ENCODE assay signal across 15 mouse cellular contexts in the genomic region with DNA sequence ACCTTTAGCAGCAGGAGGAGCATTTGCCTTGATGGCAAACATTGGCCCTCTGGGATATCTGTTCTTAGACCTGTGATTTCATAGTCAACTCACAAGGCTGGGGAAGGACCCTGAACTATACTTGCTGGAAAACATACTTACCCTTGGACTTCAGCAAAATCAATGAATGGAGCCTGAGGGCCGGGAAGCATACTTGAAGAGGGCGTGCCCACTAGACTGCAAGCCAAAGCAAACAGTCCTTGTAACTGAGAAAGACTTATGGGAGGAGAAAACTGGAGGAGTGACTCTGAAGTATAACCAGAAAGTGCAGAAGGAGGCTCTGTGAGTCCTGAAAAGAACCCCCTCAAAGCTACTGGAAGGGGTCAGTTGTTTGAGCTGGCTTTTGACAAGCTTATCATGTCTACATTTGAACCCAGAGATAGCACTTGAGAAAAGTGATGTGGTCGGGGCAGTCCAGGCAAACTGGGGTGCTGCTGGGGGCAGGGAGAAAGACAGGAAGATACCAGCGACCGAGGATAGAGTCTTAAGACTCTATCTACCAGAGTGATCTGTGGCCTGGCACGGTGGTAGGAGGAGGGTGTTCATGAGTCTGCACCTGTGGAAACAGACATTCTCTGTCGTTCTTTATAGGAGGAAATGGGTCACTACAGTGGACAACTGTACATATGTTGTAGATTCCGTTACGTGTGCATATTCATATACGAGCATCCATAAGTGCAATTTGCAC. TPM values are rescaled to one million over a fixed set of nuclear protein-coding genes. Genes with fewer than 3 reads are reported as not detected.
DNase-seq lines count a peak whose midpoint lies in the region; ATAC-seq and TF ChIP-seq lines count a peak whose summit lies in the region.
"Had no signal": no experiment of that assay in that cellular context is flagged by ENCODE, and none has a peak within 500 bp of the region (broad histone marks: within the 10 kb centered on the region; RNA-seq: fewer than 3 reads in every experiment).

No protein-coding gene starts in this region.

- H3K27ac ChIP-seq in heart, embryonic 11.5 days (ENCODE audit: low read depth, low read length): no peak overlapping the region
- H3K27ac ChIP-seq: embryonic facial prominence, embryonic 15.5 days; midbrain, embryonic 15.5 days; neural tube, embryonic 12.5 days had no signal

- in situ Hi-C loops in Patski (cut with MboI; ENCODE audit: low pct_unique_long_range_greater_than_20kb): no loop called here

- no peaks in the 10 kb centered on the region for H3K9me3 ChIP-seq in heart, embryonic 11.5 days (replicated peaks; ENCODE audit: control insufficient read depth, low read length)
- H3K9me3 ChIP-seq: embryonic facial prominence, embryonic 15.5 days; midbrain, embryonic 15.5 days; neural tube, embryonic 12.5 days had no signal

- no peaks in the 10 kb centered on the region for H3K27me3 ChIP-seq in heart, embryonic 11.5 days (ENCODE audit: control insufficient read depth, insufficient read depth, low read length)
- no peaks in the 10 kb centered on the region for H3K27me3 ChIP-seq in Patski
- H3K27me3 ChIP-seq: embryonic facial prominence, embryonic 15.5 days; midbrain, embryonic 15.5 days; neural tube, embryonic 12.5 days had no signal

- peaks cover 13% of the 10 kb centered on the region; the same call in 1 of the 2 replicates for H3K4me1 ChIP-seq in heart, embryonic 11.5 days (ENCODE audit: control insufficient read depth, insufficient read depth, low read length)
- H3K4me1 ChIP-seq: midbrain, embryonic 15.5 days had no signal

- POLR2A ChIA-PET in Patski (lab: Charles Lee): interaction anchor here (0.7 to 2.2 kb wide), 2 partner anchors 10 to 198 kb away, joined by 3 to 8 read pairs; no protein-coding TSS in a partner anchor

- H3K36me3 ChIP-seq in heart, embryonic 11.5 days (ENCODE audit: control insufficient read depth, insufficient read depth, low read length): no peaks in the 10 kb centered on the region
- H3K36me3 ChIP-seq: embryonic facial prominence, embryonic 15.5 days; midbrain, embryonic 15.5 days; neural tube, embryonic 12.5 days had no signal

- no peak overlapping the region for H3K9ac ChIP-seq in heart, embryonic 11.5 days (ENCODE audit: low read depth, low read length)
- H3K9ac ChIP-seq: embryonic facial prominence, embryonic 15.5 days; midbrain, embryonic 15.5 days; neural tube, embryonic 12.5 days had no signal

- no peak for TF ChIP-seq CTCF in Patski (IDR thresholded peaks at IDR 0.05)

- H3K4me3 ChIP-seq in heart, embryonic 11.5 days (ENCODE audit: low read depth, low read length): no peak overlapping the region
- H3K4me3 ChIP-seq: embryonic facial prominence, embryonic 15.5 days; midbrain, embryonic 15.5 days; neural tube, embryonic 12.5 days had no signal

- CTCF ChIA-PET in Patski (lab: Charles Lee): interaction anchor here (1.0 to 1.6 kb wide), 4 partner anchors 10 to 29 kb away, joined by 3 to 6 read pairs (median 3); no protein-coding TSS in a partner anchor

- no peak for ATAC-seq in heart, embryonic 11.5 days (replicated peaks; ENCODE audit: insufficient number of reproducible peaks, low FRiP score, low TSS enrichment)
- ATAC-seq in Patski: peak; percentile 60
- peak; percentile 52 for ATAC-seq in megakaryocyte progenitor cell, adult 5-6 weeks (replicated peaks; ENCODE audit: poor library complexity)
- no peak for ATAC-seq in CD4-positive, CD25-positive, alpha-beta regulatory T cell, adult 4 months
- ATAC-seq: midbrain, embryonic 15.5 days had no signal

- DNase-seq in heart, adult 18-20 months: peak; percentile 64 to 69
- no peak for DNase-seq in Patski (ENCODE audit: low read depth, low spot score)
- DNase-seq in lung, adult 18-20 months: peak; percentile 80 to 81
- DNase-seq in cerebellum, adult 9-11 months: no peak
- no peak for DNase-seq in cerebellum, adult 8-10 months
- DNase-seq: cerebellum, adult 2 months; kidney, adult 8-10 months; spleen, adult 18-20 months; thymus, adult 18-20 months had no signal

- no peak overlapping the region for H3K4me2 ChIP-seq in heart, embryonic 11.5 days
- H3K4me2 ChIP-seq: embryonic facial prominence, embryonic 15.5 days; midbrain, embryonic 15.5 days; neural tube, embryonic 12.5 days had no signal

- 73% methylated on average over 10 of the region's 10 CpGs for WGBS in heart, embryonic 11.5 days (ENCODE audit: insufficient replicate concordance)

RNA-seq across cellular contexts. Expression of gene Crim1, which starts 18.6 kb away (rescaled TPM):
- 10 to 100 TPM; 51.2 to 66.8 TPM for total RNA-seq in heart, adult 18-20 months (2021)
- 2.1 and 2.9 TPM in 2 replicates for polyA plus RNA-seq in heart, embryonic 11.5 days (2014; fragmentation: Nextera tagmentation; extraction: Ambion mirVana)
- 243 TPM for polyA plus RNA-seq in Patski (2021)
- 1.2 and 2.1 TPM in 2 replicates for total RNA-seq in megakaryocyte progenitor cell, adult 5-6 weeks (2015)
- 0.79 and 1.3 TPM in 2 replicates for total RNA-seq in megakaryocyte progenitor cell, adult 5-6 weeks (2017)
- 1 to 10 TPM; 7.5 to 7.7 TPM for polyA plus RNA-seq in CD4-positive, CD25-positive, alpha-beta regulatory T cell, adult 4 months (2017; shearing (Covaris generic))

Comparison
In these comparisons a context has a peak if more than half of its experiments do, and no peak if none do; other contexts are left out.
1. DNase-seq: peak in heart, adult 18-20 months (2 of 2) and lung, adult 18-20 months (2 of 2); none in Patski (single experiment), cerebellum, adult 9-11 months (single experiment) and cerebellum, adult 8-10 months (single experiment).
2. ATAC-seq: peak in Patski (single experiment) and megakaryocyte progenitor cell, adult 5-6 weeks (single experiment); none in heart, embryonic 11.5 days (single experiment) and CD4-positive, CD25-positive, alpha-beta regulatory T cell, adult 4 months (single experiment).
3. RNA of gene Crim1, which starts 18.6 kb away (polyA plus RNA-seq): 243 TPM in Patski (single experiment); 7.5 to 7.7 TPM in CD4-positive, CD25-positive, alpha-beta regulatory T cell, adult 4 months and 2.1 to 2.9 TPM in heart, embryonic 11.5 days; every median in the first group is over 10 times any median in the second.